In the genomic region with DNA sequence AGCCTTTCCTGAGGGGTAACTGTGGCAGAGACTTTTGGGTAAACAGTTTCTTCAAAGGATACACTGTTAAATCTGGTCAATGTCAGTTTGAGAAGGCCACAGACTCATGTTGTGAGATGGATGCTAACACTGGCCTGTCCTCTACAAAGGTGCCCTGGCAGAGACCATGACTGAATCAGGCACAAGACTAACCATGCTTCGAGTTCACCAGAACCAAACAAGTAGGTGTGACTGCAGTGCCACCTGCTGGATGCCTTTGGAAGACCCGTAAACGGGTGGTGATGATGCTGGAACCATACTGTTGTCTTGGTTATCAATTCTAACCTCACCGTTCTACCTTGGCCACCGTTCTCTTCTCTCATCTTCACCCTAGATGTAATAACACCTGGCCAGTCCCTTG, we compare ENCODE assay signal across 8 mouse cellular contexts. TPM values are rescaled to one million over a fixed set of nuclear protein-coding genes. Genes with fewer than 3 reads are reported as not detected.
DNase-seq lines count a peak whose midpoint lies in the region; ATAC-seq lines count a peak whose summit lies in the region.

No protein-coding gene starts in this region.

- peak; percentile 93 for ATAC-seq in common myeloid progenitor, adult 5-6 weeks (replicated peaks; ENCODE audit: low read depth, poor library complexity, severe bottlenecking)
- ATAC-seq in limb, embryonic 11.5 days (ENCODE audit: insufficient number of reproducible peaks, low FRiP score, low TSS enrichment, low read depth): no peak
- 0 out of 2 replicates have a peak, but pooled peaks have one; percentile 46 for ATAC-seq in stomach, embryonic 14.5 days (ENCODE audit: insufficient number of reproducible peaks, insufficient read depth, low FRiP score, low read depth)

- no peaks in the 10 kb centered on the region for H3K27me3 ChIP-seq in limb, embryonic 11.5 days (ENCODE audit: control insufficient read depth, insufficient read depth, low read length)
- H3K27me3 ChIP-seq in stomach, embryonic 14.5 days (ENCODE audit: control insufficient read depth, insufficient read depth, low read length): no peaks in the 10 kb centered on the region

- H3K36me3 ChIP-seq in limb, embryonic 11.5 days (ENCODE audit: control insufficient read depth, insufficient read depth, low read length): no peaks in the 10 kb centered on the region
- H3K36me3 ChIP-seq in stomach, embryonic 14.5 days (ENCODE audit: control insufficient read depth, insufficient read depth, low read length): no peaks in the 10 kb centered on the region

- H3K27ac ChIP-seq in limb, embryonic 11.5 days (replicated peaks; ENCODE audit: low read depth, low read length): no peak overlapping the region
- no peak overlapping the region for H3K27ac ChIP-seq in stomach, embryonic 14.5 days (ENCODE audit: low read length)

- H3K4me3 ChIP-seq in limb, embryonic 11.5 days (ENCODE audit: low read depth, low read length): no peak overlapping the region
- no peak overlapping the region for H3K4me3 ChIP-seq in stomach, embryonic 14.5 days (ENCODE audit: low read depth, low read length)

- H3K4me2 ChIP-seq in limb, embryonic 11.5 days (ENCODE audit: low read depth, severe bottlenecking): no peak overlapping the region
- H3K4me2 ChIP-seq in stomach, embryonic 14.5 days (replicated peaks; ENCODE audit: low read depth, low read length): no peak overlapping the region

- peaks cover 6% of the 10 kb centered on the region; the same call in 1 of the 2 replicates for H3K4me1 ChIP-seq in limb, embryonic 11.5 days (ENCODE audit: control insufficient read depth, insufficient read depth, low read length)
- no peaks in the 10 kb centered on the region for H3K4me1 ChIP-seq in stomach, embryonic 14.5 days (ENCODE audit: control insufficient read depth, insufficient read depth, low read length)

- H3K9me3 ChIP-seq in limb, embryonic 11.5 days (ENCODE audit: control insufficient read depth, low read length): no peaks in the 10 kb centered on the region
- H3K9me3 ChIP-seq in stomach, embryonic 14.5 days (ENCODE audit: control insufficient read depth, low read depth, low read length): no peaks in the 10 kb centered on the region

- no peak overlapping the region for H3K9ac ChIP-seq in limb, embryonic 11.5 days (ENCODE audit: low read length)
- H3K9ac ChIP-seq in stomach, embryonic 14.5 days (replicated peaks; ENCODE audit: low read depth, low read length): no peak overlapping the region

- peak; percentile 88 for DNase-seq in 3T3-L1 (ENCODE audit: low read depth, low spot score)
- peak; percentile 79 for DNase-seq in adipocyte (ENCODE audit: low spot score)
- peak; percentile 83 for DNase-seq in gastrocnemius, postnatal 10 days
- peak; percentile 63 to 89 for DNase-seq in kidney, adult 8-10 months
- DNase-seq in limb, embryonic 11.5 days (ENCODE audit: low spot score): peak; percentile 84
- DNase-seq in natural killer cell, adult 2 months (ENCODE audit: low spot score in 2 of 2): peak; percentile 8 to 39

- WGBS in limb, embryonic 11.5 days: 26% methylated on average over 5 of the region's 5 CpGs
- 19% methylated on average over 5 of the region's 5 CpGs for WGBS in stomach, embryonic 14.5 days

RNA-seq across cellular contexts. Expression of a gene that starts 16.8 kb away (rescaled TPM):
- total RNA-seq in common myeloid progenitor, adult 5-6 weeks (2017): not detected in 2 replicates
- 1 to 10 TPM; 2.6 to 2.8 TPM for total RNA-seq in gastrocnemius, postnatal 10 days (2021)
- 0.95 and 2.8 TPM in 2 replicates for polyA plus RNA-seq in limb, embryonic 11.5 days (2014; fragmentation: Nextera tagmentation; extraction: Ambion mirVana)
- 1.5 and 2.2 TPM in 2 replicates for polyA plus RNA-seq in stomach, embryonic 14.5 days (2014; fragmentation: Nextera tagmentation; extraction: Ambion mirVana)

Comparison
In these comparisons a context has a peak if more than half of its experiments do, and no peak if none do; other contexts are left out.
1. DNase-seq: peak in every context shown above with its lines; median percentile 88 in 3T3-L1; 84 in limb, embryonic 11.5 days; 83 in gastrocnemius, postnatal 10 days; 79 in adipocyte; 76 in kidney, adult 8-10 months; 24 in natural killer cell, adult 2 months.